Mouse (Mus musculus) left cerebral cortex, adult 6 months (tissue): ENCODE results near the gene Mrgpra1. TPM values are rescaled to one million over a fixed set of nuclear protein-coding genes. Genes with fewer than 3 reads are reported as not detected.

Experiments
- long read RNA-seq, 2 experiments: library from polyadenylated mRNA; unstranded; transcript quantifications; one replicate each; pipeline ENCODE4 v2.0.0; 2019 to 2020
- polyA plus RNA-seq: library from polyadenylated mRNA; unstranded; fragments of <200 nt; fragmentation: Nextera tagmentation; gene quantifications from 2 replicates; pipeline ENCODE4 v1.2.3, GENCODE M21; 2021

The Mrgpra1 gene
- polyA plus RNA-seq: not detected in 2 replicates
- long read RNA-seq, experiment 1: 0 reads
- long read RNA-seq, experiment 2: 0 reads

GRCm38 (mm10) chr7:47354140-47354539 lies at the start of gene Mrgpra1:
Gene Mrgpra1 (minus strand): TSS chr7:47354240.

Other genes starting within 250 kb of the Mrgpra1 start
- gene Ptpn5, start 220.6 kb downstream of the Mrgpra1 start, polyA plus RNA-seq: 74.9 and 113 TPM in 2 replicates
- gene Mrgpra6, start 149.3 kb downstream of the Mrgpra1 start, polyA plus RNA-seq: not detected in 2 replicates
- not detected in 2 replicates for gene Mrgpra9, start 101.4 kb downstream of the Mrgpra1 start, polyA plus RNA-seq
- not detected in 2 replicates for gene Mrgpra2a, start 97.9 kb upstream of the Mrgpra1 start, polyA plus RNA-seq
- gene Mrgpra2b, start 174.6 kb upstream of the Mrgpra1 start, polyA plus RNA-seq: not detected in 2 replicates
- not detected in 2 replicates for gene Mrgpra3, start 247.1 kb upstream of the Mrgpra1 start, polyA plus RNA-seq